Mouse (Mus musculus) heart, adult 2 months (tissue): ENCODE data around the gene H2-DMb1. TPM values are rescaled to one million over a fixed set of nuclear protein-coding genes. Genes with fewer than 3 reads are reported as not detected.

Source experiments
- DNase-seq, 2 experiments: peaks; one replicate each; pipeline ENCODE4 v3.0.0; 2021
- H3K27ac ChIP-seq: fragments of 200-600 bp; 2 replicates; pipeline ENCODE4 v1.8.1; 2022
- H3K27me3 ChIP-seq: fragments of 200-500 bp; 2 replicates; pipeline ENCODE4 v1.6.1; 2012; ENCODE audit warnings: mild to moderate bottlenecking, low read length, inconsistent platforms, mixed read lengths; ENCODE audit not compliant: control insufficient read depth, insufficient read depth
- H3K36me3 ChIP-seq: fragments of 200-500 bp; 2 replicates; pipeline ENCODE4 v1.6.1; 2012; ENCODE audit warnings: low read length, inconsistent platforms; ENCODE audit not compliant: control insufficient read depth, insufficient read depth
- H3K4me1 ChIP-seq: fragments of 200-500 bp; 2 replicates; pipeline ENCODE4 v1.6.1; 2011; ENCODE audit warnings: low read length; ENCODE audit not compliant: control insufficient read depth, insufficient read depth
- H3K4me3 ChIP-seq: fragments of 200-600 bp; 2 replicates; pipeline ENCODE4 v1.8.1; 2022
- H3K79me2 ChIP-seq: fragments of 200-500 bp; replicated peaks from 2 replicates; pipeline ENCODE4 v1.6.1; 2012; ENCODE audit warnings: mild to moderate bottlenecking, inconsistent platforms, low read length, moderate library complexity, mixed read lengths; ENCODE audit not compliant: control insufficient read depth, insufficient read depth
- H3K9ac ChIP-seq: fragments of 200-500 bp; 2 replicates; pipeline ENCODE4 v1.6.1; 2012; ENCODE audit warnings: low read depth, mild to moderate bottlenecking, control low read depth, inconsistent platforms, low read length, mixed read lengths
- CTCF ChIP-seq: fragments of 200-600 bp; IDR thresholded peaks from 2 replicates; pipeline ENCODE4 v1.8.1; 2022; ENCODE audit warnings: antibody characterized with exemption, mild to moderate bottlenecking, moderate library complexity
- EP300 ChIP-seq: fragments of 200-500 bp; IDR thresholded peaks from 2 replicates; pipeline ENCODE4 v1.6.1; 2011; ENCODE audit warnings: low read depth, low read length, control low read depth; ENCODE audit not compliant: insufficient read depth
- POLR2A ChIP-seq: fragments of 200-500 bp; IDR thresholded peaks from 2 replicates; pipeline ENCODE4 v1.6.1; 2011; ENCODE audit warnings: mild to moderate bottlenecking, low read depth, low read length, control low read depth; ENCODE audit not compliant: insufficient read depth
- WGBS: fragments of 180-500 bp; shearing (Covaris S2); methylation state at CpG from one replicate; pipeline ENCODE4 v1.1.7; 2018; 5-methylcytosine and 5-hydroxymethylcytosine counted together
- intact Hi-C: fragments of 180-260 bp; cut with DNase I; formaldehyde crosslinking; loops from one replicate; pipeline ENCODE4 v1.15.1; 2025
- polyA plus RNA-seq: library from polyadenylated mRNA; depleted of rRNA; stranded (reverse); fragments of >200 nt; gene quantifications from 2 replicates; pipeline ENCODE4 v1.2.3, GENCODE M21; 2012
- total RNA-seq, 2 experiments: library from RNA; stranded (reverse); gene quantifications; 2 replicates each; pipeline ENCODE4 v1.2.3; 2021

The H2-DMb1 gene
- total and polyA plus RNA-seq, 3 experiments = 1.6 to 19.1 (median 2.2) TPM

GRCm38 (mm10) chr17:34131911-34132310 lies 21.0 kb upstream of the H2-DMb1 start:
- H3K36me3 ChIP-seq = no peaks in the 10 kb centered on the region
- H3K27me3 ChIP-seq = no peaks in the 10 kb centered on the region
- no peaks in the 10 kb centered on the region for H3K79me2 ChIP-seq
- no peak for DNase-seq
- peaks cover 10% of the 10 kb centered on the region for H3K4me1 ChIP-seq
- H3K9ac ChIP-seq = no peak overlapping the region
- TF ChIP-seq EP300 (no peak), CTCF (no peak), POLR2A (no peak)
- no peak overlapping the region for H3K4me3 ChIP-seq
- no peak overlapping the region for H3K27ac ChIP-seq
- intact Hi-C loops = no loop called here
- 75% methylated on average over 7 of the region's 7 CpGs for WGBS

GRCm38 (mm10) chr17:34133289-34133688 lies 19.6 kb upstream of the H2-DMb1 start:
- Histone ChIP-seq H3K4me3 (no peak overlapping the region), H3K4me1 (peaks cover 5% of the 10 kb centered on the region), H3K36me3 (no peaks in the 10 kb centered on the region), H3K9ac (no peak overlapping the region), H3K27me3 (no peaks in the 10 kb centered on the region), H3K27ac (no peak overlapping the region), H3K79me2 (no peaks in the 10 kb centered on the region)
- no peak for TF ChIP-seq EP300
- peak; percentile 21 for TF ChIP-seq CTCF
- no peak for TF ChIP-seq POLR2A
- intact Hi-C loops = no loop called here
- DNase-seq = no peak
- WGBS = 73% methylated on average over 11 of the region's 11 CpGs

- no peak for DNase-seq
- intact Hi-C loops = loop anchor here (2.0 kb wide), 1 partner anchor 34 kb away; no protein-coding TSS in a partner anchor
- Histone ChIP-seq H3K4me3 (no peak overlapping the region), H3K79me2 (no peaks in the 10 kb centered on the region), H3K27me3 (no peaks in the 10 kb centered on the region), H3K36me3 (no peaks in the 10 kb centered on the region), H3K4me1 (peaks cover under 1% of the 10 kb centered on the region; the same call in 1 of the 2 replicates), H3K9ac (no peak overlapping the region), H3K27ac (no peak overlapping the region)
- 74% methylated on average over 3 of the region's 3 CpGs for WGBS
- TF ChIP-seq CTCF = no peak
- TF ChIP-seq EP300 = no peak
- TF ChIP-seq POLR2A = no peak
Measured at GRCm38 (mm10) chr17:34134451-34134850, 18.4 kb upstream of the H2-DMb1 start.

- Histone ChIP-seq H3K4me1 (no peaks in the 10 kb centered on the region; the same call in 1 of the 2 replicates), H3K9ac (peak overlapping the region; percentile 65)
Measured at GRCm38 (mm10) chr17:34135297-34136224, 17.3 kb upstream of the H2-DMb1 start.

GRCm38 (mm10) chr17:34137601-34138000 lies 15.3 kb upstream of the H2-DMb1 start:
- intact Hi-C loops = no loop called here
- no peak for DNase-seq
- 81% methylated on average over 7 of the region's 7 CpGs for WGBS
- Histone ChIP-seq H3K9ac (no peak overlapping the region), H3K36me3 (no peaks in the 10 kb centered on the region), H3K79me2 (no peaks in the 10 kb centered on the region), H3K4me3 (no peak overlapping the region), H3K27me3 (peaks cover 2% of the 10 kb centered on the region), H3K4me1 (peaks cover 1% of the 10 kb centered on the region; the same call in 1 of the 2 replicates), H3K27ac (no peak overlapping the region)
- TF ChIP-seq POLR2A (no peak), EP300 (no peak), CTCF (no peak)

More at GRCm38 (mm10) chr17:34135297-34136224, 17.3 kb upstream of the H2-DMb1 start:
- peak; percentile 97 to 99 for DNase-seq
- H3K27ac ChIP-seq = no peak overlapping the region
- TF ChIP-seq CTCF (no peak), POLR2A (no peak), EP300 (0 out of 2 replicates have a peak, but pooled peaks have one; percentile 67)
- 6% methylated on average over 31 of the region's 31 CpGs for WGBS
- intact Hi-C loops = loop anchor here (1.0 to 2.0 kb wide), 3 partner anchors 12 to 35 kb away; no protein-coding TSS in a partner anchor
- H3K27me3 ChIP-seq = peaks cover 2% of the 10 kb centered on the region
- no peaks in the 10 kb centered on the region for H3K36me3 ChIP-seq
- H3K4me3 ChIP-seq = peak overlapping the region; percentile 48
- no peaks in the 10 kb centered on the region for H3K79me2 ChIP-seq

GRCm38 (mm10) chr17:34138655-34139054 lies 14.2 kb upstream of the H2-DMb1 start:
- no peaks in the 10 kb centered on the region for H3K36me3 ChIP-seq
- TF ChIP-seq POLR2A (no peak), CTCF (no peak), EP300 (no peak)
- no peak for DNase-seq
- H3K4me3 ChIP-seq = no peak overlapping the region
- H3K4me1 ChIP-seq = peaks cover 4% of the 10 kb centered on the region; the same call in 1 of the 2 replicates
- H3K27me3 ChIP-seq = peaks cover 2% of the 10 kb centered on the region
- WGBS = 80% methylated on average over 7 of the region's 7 CpGs
- intact Hi-C loops = no loop called here
- H3K79me2 ChIP-seq = no peaks in the 10 kb centered on the region
- no peak overlapping the region for H3K27ac ChIP-seq
- H3K9ac ChIP-seq = no peak overlapping the region
